Mouse (Mus musculus): ENCODE data around the gene Lzts2.

Lzts2 gene

DNA sequence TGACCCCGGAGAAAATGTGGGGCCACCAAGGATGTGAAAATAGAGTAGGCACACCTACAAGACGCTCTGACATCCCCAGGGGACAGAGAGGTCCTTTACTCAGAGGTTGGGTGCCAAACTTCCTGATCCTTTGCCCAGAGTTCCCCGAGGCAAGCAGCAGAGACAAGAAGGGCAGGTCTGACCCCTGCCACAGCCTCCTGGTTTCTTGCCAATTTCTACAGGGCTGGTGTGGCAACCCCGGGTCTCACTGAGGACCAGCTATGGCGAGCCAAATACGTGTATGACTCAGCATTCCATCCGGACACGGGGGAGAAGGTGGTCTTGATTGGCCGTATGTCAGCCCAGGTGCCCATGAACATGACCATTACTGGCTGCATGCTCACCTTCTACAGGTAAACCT, 35.3 kb downstream of the Lzts2 start:
- DNase-seq (ENCODE audit: low read depth) = no peak

DNA sequence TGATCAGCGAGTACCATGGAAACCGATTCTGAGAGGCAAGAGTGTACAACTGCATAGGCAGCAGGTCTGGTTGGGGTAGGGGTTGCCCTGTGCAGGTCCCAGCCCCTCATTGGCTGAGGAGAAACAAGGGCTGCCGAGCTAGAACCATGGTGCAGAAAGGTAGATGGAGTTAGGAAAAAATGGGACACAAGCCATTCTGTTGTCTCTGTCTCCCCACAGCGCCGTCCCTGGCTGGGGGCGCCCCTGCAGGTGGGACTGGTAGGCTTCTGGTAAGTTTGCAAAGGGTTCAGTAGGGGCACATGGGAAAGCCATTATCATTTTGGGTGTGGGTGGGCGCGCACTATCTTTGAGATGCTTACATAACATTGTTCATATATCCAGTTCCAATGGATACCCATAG, 39.2 kb downstream of the Lzts2 start:
- no peak for DNase-seq (ENCODE audit: low read depth)

DNA sequence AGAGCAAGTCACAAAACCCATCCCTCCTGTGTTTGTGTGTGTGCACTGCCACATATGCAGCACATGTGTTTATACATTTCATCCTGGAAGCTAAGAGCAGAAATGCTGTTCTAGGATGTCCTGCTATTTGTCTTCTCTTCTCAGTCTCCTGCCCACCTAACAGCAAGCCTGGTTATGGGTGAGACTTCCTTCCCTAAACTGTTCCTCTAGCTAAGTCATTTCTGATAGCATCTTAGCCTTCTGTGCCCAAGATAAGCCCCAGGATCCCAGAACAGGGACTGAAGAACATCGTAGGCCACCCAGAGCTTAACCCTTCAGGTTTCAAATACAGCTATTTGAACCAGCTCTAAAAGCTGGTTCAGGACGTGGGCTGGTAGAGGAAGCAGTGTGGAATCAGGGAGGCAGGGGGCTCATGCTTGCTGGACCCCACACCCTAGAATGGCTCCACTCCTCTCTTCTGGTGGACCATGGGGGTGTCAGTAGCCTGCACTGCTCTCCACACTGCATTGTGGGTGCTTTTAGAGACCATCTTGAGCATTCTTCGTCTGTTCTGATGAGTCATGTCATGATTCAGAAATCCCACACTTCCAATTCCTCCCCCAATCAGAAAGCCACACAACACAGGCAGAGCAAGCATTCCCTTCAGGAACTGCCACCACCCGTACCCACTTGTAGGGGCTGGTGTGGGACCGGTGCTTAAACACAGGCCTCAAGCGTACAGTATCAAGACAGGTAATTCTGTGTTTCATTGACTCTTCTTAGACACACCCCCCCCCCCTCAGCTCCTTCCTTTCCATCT, 40.9 kb downstream of the Lzts2 start:
- DNase-seq (ENCODE audit: low read depth) = no peak

DNA sequence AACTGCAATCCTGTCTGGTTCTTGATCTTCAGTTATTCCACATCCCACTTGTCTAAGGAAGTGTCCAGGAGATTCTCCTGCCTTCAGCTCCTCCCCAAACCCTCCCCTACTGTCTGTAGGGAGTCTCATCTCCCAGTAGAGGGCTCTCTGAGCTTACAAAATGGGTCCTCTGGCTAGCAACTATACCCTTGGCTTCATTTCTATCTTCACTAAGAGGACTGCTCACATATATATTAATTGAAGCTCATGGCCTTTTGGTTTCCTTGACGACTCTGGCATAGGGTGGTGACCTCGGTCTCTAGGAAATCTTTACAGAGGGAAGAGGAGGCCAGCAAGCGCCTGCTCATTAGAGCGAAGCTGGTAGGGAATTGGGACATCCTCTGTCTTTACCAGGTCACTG, 42.1 kb downstream of the Lzts2 start:
- DNase-seq (ENCODE audit: low read depth) = peak; percentile 69

DNA sequence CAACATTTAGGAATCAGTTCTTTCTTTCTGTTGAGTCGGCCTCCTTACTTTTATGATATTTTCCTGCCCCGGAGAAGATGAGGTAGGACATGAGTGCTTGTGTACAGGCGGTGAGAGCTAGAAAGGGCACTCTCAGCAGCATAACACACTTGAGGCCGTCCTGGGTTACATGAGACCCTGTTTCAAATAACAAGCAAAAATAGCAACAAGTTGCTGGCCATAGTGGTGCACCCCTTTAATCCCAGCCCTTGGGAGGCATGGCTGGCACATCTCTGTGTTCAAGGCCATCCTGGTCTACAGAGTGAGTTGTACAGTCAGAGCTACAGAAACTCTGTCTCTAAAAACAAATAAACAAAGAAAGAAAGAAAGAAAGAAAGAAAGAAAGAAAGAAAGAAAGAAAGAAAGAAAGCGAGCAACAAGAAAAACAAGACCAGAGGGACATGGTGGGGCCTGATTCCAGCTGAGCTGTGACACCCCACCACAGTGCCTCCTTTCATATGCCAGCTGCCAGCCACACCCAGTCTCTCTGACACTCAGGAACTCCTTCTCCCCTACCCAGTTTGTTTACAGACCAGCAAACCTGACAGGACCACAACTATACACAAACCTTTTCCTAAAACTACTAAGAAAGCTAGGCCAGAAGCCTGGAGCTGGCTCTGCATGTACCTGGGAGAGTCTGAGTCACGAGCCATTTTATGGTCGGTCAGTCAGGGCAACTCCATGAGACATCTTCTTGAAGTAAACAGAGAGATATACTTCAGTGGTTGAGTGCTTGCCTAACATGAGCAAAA, 42.9 kb downstream of the Lzts2 start:
- DNase-seq (ENCODE audit: low read depth) = peak; percentile 47

DNA sequence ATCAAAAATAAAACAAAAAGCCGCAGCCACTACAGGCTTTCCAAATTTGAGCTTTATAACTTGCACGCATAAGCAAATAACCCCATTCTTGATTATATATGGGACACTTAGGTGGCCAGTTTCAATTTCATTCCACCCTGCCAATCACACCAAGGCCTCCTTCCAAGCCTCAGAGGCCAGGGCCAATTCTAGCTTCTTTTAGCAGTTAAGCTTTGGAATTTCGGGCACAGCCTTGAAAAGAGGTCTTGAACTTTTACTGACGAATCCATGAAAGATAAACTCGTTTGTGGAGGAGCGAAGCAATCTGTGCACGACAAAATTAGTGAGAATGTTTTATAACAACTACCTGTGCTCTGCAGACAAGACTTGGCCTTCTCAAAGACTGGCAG, 43.5 kb downstream of the Lzts2 start:
- no peak for DNase-seq (ENCODE audit: low read depth)

DNA sequence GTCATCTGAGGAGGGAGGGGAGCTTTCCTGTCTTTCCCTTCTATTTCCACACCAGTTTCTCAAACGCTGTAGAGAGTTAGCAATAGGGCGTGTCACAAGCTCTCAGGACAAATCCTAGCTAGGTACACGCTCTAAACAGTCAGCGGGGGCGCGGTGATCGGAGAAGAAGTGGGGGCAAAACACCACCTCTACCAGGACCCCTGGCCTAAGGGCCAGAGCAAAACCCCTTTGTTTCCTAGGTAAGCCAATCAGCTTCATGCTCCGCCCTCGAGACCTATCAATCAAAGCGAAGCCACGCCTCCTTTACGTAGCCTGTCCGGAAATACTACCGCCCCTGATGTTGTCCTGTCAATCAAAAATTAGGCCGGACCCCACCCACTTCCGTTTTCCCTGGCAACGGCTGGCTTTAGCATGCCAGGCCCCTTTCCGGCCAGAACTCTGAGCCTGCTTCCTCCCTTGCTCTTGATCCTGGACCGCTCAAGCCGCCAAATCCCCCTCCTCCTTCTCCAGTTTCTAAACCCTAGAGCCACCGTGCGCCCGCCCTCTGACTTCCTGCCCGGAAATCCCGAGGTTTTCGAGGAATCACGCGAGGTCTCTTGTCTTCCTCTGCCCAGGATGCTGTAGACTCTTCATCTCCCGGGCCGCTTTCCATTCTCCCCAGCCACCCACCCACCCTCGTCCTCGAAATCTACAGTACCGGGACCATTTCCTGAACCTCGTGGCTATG, 44.1 kb downstream of the Lzts2 start:
- DNase-seq (ENCODE audit: low read depth) = peak; percentile 99

DNA sequence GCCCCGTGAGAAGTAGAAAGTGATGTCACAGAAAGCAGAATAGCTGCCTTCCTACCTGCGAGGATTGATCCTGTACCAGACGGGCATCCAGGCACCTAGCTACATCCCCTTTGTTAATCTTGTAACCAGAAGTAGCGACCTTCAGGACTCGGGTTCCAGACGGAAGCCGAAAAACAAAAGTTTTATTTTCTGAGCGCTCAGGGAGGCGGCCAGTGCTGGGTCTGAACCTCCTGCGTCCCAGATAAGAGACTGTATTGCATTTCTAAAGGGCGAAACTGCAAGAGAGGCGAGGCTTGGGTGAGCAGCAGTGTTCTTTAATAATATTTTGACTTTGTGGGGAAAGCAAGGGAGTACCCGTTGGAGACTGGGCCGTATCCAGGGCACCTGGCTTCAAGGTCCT, 44.6 kb downstream of the Lzts2 start:
- no peak for DNase-seq (ENCODE audit: low read depth)

DNA sequence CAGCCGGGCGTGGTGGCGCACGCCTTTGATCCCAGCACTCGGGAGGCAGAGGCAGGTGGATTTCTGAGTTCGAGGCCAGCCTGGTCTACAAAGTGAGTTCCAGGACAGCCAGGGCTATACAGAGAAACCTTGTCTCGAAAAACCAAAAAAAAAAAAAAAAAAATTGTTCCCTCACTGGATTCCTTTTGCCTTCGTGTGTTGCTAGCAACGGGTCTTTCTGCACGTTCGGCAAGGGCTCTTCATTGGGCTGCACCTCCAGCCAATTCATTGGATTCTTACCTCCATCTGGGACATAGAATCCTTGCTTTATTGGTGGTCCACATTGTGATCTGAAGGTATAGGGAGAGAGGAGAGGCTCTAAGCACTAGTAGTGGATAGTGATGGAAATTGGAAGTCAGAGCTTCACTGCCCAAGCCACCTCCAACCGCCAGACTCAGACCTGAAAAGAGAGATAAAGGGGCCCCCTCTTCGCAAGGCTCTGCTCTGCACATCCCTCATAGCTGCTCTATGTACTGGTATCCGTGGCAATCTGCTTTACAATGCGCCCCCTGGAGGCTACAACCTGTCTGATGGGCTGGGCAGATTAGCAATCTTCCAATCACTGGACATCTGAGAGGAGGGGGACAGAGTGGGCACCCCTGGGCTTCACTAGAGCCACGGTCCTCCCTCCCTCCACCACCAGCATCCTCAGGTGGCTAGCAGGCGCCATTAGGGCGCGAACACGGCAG, 49.5 kb downstream of the Lzts2 start:
- peak; percentile 77 for DNase-seq (ENCODE audit: low read depth)

DNA sequence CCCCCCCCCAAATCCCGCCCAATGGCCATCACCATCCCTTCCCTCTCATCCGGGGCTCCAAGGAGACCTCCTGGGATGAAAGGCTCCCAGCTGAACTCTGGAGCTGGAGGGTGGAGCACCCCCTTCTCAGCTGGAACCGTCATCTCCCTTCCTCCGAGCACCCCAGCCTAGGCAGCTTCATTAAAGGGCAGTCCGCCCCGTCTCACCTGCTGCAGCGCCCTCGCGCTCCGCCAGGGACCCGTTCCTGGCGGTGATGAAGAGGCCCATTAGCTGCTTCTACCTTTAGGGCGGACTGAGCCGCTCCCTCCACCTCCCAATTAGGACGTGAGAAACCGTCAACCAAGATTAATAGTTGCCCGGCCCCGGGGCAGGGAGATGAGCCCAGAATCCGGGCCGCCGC, 51.0 kb downstream of the Lzts2 start:
- no peak for DNase-seq (ENCODE audit: low read depth)

DNA sequence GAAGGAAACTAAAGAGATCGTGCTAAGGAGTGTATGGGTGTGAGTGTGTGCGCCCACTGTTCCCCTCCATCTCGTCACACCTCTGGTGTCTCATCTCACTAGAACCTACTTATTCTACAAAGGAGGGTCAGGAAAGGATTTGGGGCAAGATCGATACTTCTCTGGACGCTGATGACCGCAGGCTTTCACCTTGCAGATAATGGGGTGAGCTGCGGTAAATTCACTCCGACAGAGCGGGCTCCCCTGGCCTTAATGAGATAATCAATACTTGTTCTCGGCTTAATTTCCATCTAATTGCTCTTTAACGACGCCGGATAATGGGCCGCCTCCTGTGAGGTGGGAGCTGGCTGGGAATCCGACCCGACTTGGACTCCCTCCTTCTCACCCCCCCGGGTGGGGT, 53.0 kb downstream of the Lzts2 start:
- DNase-seq (ENCODE audit: low read depth) = no peak

DNA sequence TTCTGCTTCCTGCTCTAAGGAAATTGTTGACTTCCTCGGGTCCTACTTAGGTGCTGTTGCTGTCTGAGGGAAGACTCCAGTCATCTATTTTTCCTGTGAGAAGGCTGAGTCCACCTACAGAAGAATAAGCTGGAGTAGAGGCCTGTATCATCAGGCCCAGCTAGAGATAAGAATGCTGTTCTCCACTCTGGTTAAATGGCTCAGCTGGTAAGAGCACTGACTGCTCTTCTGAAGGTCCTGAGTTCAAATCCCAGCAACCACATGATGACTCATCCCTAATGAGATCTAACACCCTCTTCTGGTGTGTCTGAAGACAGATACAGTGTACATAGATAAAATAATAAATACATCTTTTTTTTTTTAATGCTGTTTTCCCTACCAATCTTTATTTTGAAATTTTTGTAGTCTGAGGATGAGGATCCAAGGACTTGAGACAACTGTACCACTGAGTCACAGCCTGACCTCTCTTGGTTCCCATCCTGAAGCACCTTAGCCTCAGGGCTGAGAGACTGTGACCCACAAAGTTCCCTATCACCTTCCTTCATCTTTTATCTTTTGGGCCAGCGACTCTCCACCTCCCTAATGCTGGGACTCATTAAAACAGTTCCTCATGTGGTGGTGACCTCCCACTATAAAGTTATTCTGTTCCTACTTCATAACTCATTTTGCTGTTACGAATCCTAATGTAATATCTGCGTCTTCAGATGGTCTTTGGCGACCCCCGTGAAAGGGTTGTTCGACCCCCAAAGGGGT, 53.7 kb downstream of the Lzts2 start:
- DNase-seq (ENCODE audit: low read depth) = no peak

DNA sequence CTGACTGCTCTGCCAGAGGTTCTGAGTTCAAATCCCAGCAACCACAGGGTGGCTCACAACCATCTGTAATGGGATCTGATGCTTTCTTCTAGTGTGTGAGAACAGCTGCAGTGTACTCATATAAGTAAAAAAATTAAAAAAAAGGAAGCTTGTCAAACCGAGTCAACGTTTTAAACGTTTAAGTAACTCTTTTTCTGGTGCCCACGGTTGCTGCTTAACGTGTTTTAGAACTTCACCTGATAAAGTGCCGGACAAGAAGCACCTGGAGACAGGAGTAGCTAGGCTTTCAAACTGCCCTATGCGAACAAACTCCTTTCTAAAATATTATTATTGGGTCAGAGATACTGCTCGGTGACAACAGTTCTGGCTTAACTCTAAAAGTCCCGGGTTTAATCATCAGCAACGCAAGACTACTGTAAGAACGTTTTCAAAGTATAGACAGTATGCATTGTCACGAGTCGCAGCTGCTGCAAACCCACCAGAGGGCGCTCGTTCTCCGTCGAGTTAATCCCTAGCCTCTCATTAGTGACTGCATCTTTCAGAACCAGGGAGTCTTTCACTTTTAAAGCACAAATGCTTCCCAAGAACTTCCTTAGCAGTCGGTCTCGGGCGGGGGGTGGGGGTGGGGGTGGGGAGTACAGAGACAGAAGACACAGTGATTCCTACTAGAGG, 59.8 kb downstream of the Lzts2 start:
- DNase-seq (ENCODE audit: low read depth) = peak; percentile 93

DNA sequence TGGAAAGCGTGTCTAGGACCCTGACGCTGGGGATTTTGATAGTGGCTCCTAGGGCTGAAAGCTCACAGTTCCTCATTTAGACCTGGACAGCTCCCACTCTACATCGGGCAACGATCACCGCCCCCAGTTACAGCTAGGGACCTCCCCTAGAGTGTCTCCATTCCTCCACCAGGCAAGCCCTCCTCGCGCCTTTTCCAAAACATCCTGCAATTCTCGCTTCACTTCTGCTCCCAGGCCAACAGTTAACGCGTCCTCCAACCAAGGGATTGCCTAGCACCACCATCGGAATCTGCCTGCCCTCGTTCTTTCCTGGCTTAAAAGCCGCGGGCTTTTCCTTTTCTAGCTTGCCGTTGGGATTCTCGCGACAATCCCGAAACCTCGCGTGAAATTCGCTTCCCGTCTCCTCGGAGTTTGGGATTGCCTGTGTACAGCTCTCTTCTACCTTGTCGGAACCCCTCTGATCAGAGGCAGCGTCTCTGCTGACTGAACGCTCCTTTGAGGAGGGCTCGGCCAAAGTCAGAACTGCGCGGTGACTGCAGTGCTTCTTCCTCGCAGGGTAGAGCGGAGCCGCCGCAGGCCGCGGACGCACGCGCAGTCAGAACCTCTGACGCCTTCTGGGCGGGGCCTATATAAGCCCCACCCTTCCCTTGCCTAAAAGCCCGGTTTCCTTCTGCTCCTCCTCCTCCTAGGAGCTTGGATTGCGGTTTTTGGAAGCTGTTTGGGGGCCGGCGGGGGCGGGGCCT, 60.5 kb downstream of the Lzts2 start, which contains the start of gene Kazald1:
Gene Kazald1, plus strand, starts transcription at position 662 of the 743 bp plus-strand sequence.
- peak; percentile 96 for DNase-seq (ENCODE audit: low read depth)

DNA sequence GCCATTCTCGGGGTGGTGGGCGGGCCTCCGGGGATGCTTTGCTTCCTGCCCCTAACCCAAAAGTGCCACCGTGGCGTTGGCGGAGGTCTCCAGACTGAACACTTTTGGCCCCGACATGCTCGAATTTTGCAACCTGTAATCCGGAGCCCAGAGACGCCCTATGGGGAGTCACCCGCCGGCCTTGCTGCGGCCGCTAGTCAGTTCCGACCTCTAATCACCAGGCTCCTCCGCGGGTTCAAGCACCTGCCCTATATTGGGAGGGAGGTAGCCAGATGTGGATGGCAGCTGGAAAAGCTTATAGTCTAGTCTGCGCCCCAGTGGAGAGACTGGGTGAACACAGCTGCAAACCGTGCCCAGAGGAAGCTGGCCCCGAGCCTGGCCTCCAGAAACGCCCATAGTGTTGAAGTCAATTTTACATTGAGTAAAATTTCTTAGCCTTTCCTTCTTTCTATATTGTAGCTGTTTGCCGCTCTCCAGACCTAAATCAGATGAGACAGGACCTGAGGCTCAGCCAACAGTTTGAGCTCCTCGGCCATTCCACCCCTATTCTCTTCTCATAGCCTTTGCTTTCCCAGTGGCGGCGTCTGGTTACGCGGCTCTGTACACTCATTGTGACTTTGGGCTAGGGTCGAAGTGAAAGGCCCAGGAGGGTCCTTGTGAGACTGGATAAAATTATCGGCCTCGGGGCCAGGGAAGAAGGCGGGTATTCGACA, 61.3 kb downstream of the Lzts2 start:
- DNase-seq (ENCODE audit: low read depth) = peak; percentile 60

DNA sequence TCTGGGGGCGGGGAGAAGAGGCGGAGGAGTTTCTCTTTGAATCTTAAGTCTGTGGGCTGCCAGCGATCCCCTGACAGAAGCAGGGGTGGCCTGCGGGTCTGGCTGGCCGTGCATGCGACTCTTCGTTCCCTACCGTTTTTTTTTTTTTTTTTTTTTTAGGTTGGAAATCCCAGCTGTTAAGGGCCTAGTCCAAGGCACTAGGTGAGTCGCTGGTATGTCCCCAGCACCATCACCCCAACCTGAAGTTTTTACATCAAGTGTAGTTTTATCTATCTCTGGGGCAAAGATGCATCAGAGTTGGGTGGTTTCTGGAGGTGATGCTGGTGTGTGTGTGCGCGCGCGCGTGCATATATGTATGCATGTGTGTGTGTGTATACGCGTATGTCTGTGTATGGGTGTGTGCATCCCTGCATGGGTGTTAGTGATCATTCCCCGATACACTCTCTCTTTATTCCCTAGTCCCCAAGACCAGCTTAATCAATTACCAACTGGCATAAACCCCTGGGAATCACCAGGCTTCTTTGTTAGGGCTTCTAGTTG, 61.9 kb downstream of the Lzts2 start:
- peak; percentile 55 for DNase-seq (ENCODE audit: low read depth)
